ENCODE assay signal across 8 mouse cellular contexts in genomic region chr5:24164789-24165445, GRCm38 (mm10). TPM values are rescaled to one million over a fixed set of nuclear protein-coding genes. Genes with fewer than 3 reads are reported as not detected.
DNase-seq lines count a peak whose midpoint lies in the region; ATAC-seq and TF ChIP-seq lines count a peak whose summit lies in the region.

Gene Nupl2 (plus strand): TSS chr5:24164963.

- peaks cover 11% of the 10 kb centered on the region for H3K36me3 ChIP-seq in ES-Bruce4 (ENCODE audit: control insufficient read depth, insufficient read depth, low read length, poor library complexity, severe bottlenecking)
- H3K36me3 ChIP-seq in forebrain, embryonic 13.5 days (ENCODE audit: poor library complexity, severe bottlenecking) = peaks cover 21% of the 10 kb centered on the region
- peaks cover 10% of the 10 kb centered on the region for H3K36me3 ChIP-seq in liver, postnatal 0 days (replicated peaks; ENCODE audit: insufficient read depth, low read length)
- H3K36me3 ChIP-seq in neural tube, embryonic 14.5 days (ENCODE audit: control insufficient read depth, insufficient read depth, low read length) = peaks cover 7% of the 10 kb centered on the region

- no peaks in the 10 kb centered on the region for H3K27me3 ChIP-seq in ES-Bruce4 (ENCODE audit: control insufficient read depth, insufficient read depth, low read length, poor library complexity, severe bottlenecking)
- no peaks in the 10 kb centered on the region for H3K27me3 ChIP-seq in forebrain, embryonic 13.5 days
- H3K27me3 ChIP-seq in liver, postnatal 0 days (ENCODE audit: insufficient read depth, low read length) = no peaks in the 10 kb centered on the region
- no peaks in the 10 kb centered on the region for H3K27me3 ChIP-seq in neural tube, embryonic 14.5 days (ENCODE audit: control insufficient read depth, insufficient read depth, low read length)

- peaks cover 2% of the 10 kb centered on the region for H3K4me1 ChIP-seq in ES-Bruce4 (ENCODE audit: control insufficient read depth, insufficient read depth, low read length)
- peaks cover 6% of the 10 kb centered on the region for H3K4me1 ChIP-seq in forebrain, embryonic 13.5 days
- H3K4me1 ChIP-seq in liver, postnatal 0 days (ENCODE audit: insufficient read depth) = peaks cover 10% of the 10 kb centered on the region
- H3K4me1 ChIP-seq in neural tube, embryonic 14.5 days (ENCODE audit: control insufficient read depth, insufficient read depth, low read length) = 0 out of 2 replicates have a peak, but pooled peaks cover 6% of the 10 kb centered on the region

- no peak for TF ChIP-seq CTCF in ES-Bruce4 (IDR thresholded peaks at IDR 0.05; ENCODE audit: low read depth, low read length)
- TF ChIP-seq CTCF in liver, postnatal 0 days (IDR thresholded peaks at IDR 0.05; ENCODE audit: low read depth) = no peak

- DNase-seq in heart, postnatal 10 days = peak; percentile 95 to 97
- DNase-seq in large intestine, adult 2 months (ENCODE audit: low read depth, low spot score) = peak; percentile 75
- peak; percentile 96 for DNase-seq in liver, postnatal 0 days
- DNase-seq in testis, postnatal 10 days (ENCODE audit: low spot score) = peak; percentile 97

- no peaks in the 10 kb centered on the region for H3K9me3 ChIP-seq in ES-Bruce4 (replicated peaks; ENCODE audit: control insufficient read depth, insufficient read depth, low read length, poor library complexity, severe bottlenecking)
- no peaks in the 10 kb centered on the region for H3K9me3 ChIP-seq in forebrain, embryonic 13.5 days (replicated peaks)
- H3K9me3 ChIP-seq in liver, postnatal 0 days (ENCODE audit: low read length) = no peaks in the 10 kb centered on the region
- H3K9me3 ChIP-seq in neural tube, embryonic 14.5 days (ENCODE audit: control insufficient read depth, low read length) = no peaks in the 10 kb centered on the region

- under 1% methylated on average over 52 of the region's 52 CpGs for WGBS in forebrain, embryonic 13.5 days
- WGBS in large intestine, adult 2 months = under 1% methylated on average over 52 of the region's 52 CpGs
- WGBS in liver, postnatal 0 days (ENCODE audit: insufficient replicate concordance) = under 1% methylated on average over 43 of the region's 52 CpGs
- WGBS in neural tube, embryonic 14.5 days = under 1% methylated on average over 52 of the region's 52 CpGs

- TF ChIP-seq EP300 in ES-Bruce4 (IDR thresholded peaks at IDR 0.05; ENCODE audit: insufficient read depth, low read depth, low read length) = no peak
- TF ChIP-seq EP300 in liver, postnatal 0 days (IDR thresholded peaks at IDR 0.05; ENCODE audit: low read depth) = no peak

- ATAC-seq in cerebellum, adult (ENCODE audit: insufficient number of reproducible peaks, low FRiP score, low TSS enrichment) = peak; percentile 99
- peak; percentile 98 for ATAC-seq in forebrain, embryonic 13.5 days
- ATAC-seq in liver, postnatal 0 days = peak; percentile 99
- peak; percentile 99 for ATAC-seq in neural tube, embryonic 14.5 days (ENCODE audit: low read depth)

- TF ChIP-seq POLR2A in ES-Bruce4 (IDR thresholded peaks at IDR 0.05; ENCODE audit: insufficient read depth, low read length) = no peak

- intact Hi-C loops in heart, postnatal 10 days (cut with DNase I) = loop anchor here (2.0 to 5.0 kb wide), 2 partner anchors 64 to 97 kb away; partner anchors contain the start of gene Klhl7

- peak within 1 kb of the TSS; percentile 72 for H3K9ac ChIP-seq in ES-Bruce4 (ENCODE audit: low read depth, poor library complexity, severe bottlenecking)
- H3K9ac ChIP-seq in forebrain, embryonic 13.5 days = peak within 1 kb of the TSS; percentile 97
- H3K9ac ChIP-seq in liver, postnatal 0 days (replicated peaks) = peak within 1 kb of the TSS; percentile 97
- H3K9ac ChIP-seq in neural tube, embryonic 14.5 days (replicated peaks; ENCODE audit: low read depth, low read length) = peak within 1 kb of the TSS; percentile 95

- H3K4me3 ChIP-seq in ES-Bruce4 (ENCODE audit: low read depth, low read length) = peak within 1 kb of the TSS; percentile 86
- peak within 1 kb of the TSS; percentile 88 for H3K4me3 ChIP-seq in forebrain, embryonic 13.5 days
- H3K4me3 ChIP-seq in liver, postnatal 0 days (ENCODE audit: low read depth, low read length) = peak within 1 kb of the TSS; percentile 73
- peak within 1 kb of the TSS; percentile 81 for H3K4me3 ChIP-seq in neural tube, embryonic 14.5 days (ENCODE audit: low read depth, low read length)

- H3K27ac ChIP-seq in ES-Bruce4 (ENCODE audit: insufficient read depth, low read length) = no peak within 1 kb of the TSS
- H3K27ac ChIP-seq in forebrain, embryonic 13.5 days = peak within 1 kb of the TSS; percentile 75
- H3K27ac ChIP-seq in liver, postnatal 0 days (ENCODE audit: low read depth) = peak within 1 kb of the TSS; percentile 69
- H3K27ac ChIP-seq in neural tube, embryonic 14.5 days (ENCODE audit: low read depth, low read length) = peak within 1 kb of the TSS; percentile 83

- peak within 1 kb of the TSS; percentile 77 for H3K4me2 ChIP-seq in forebrain, embryonic 13.5 days
- H3K4me2 ChIP-seq in liver, postnatal 0 days (ENCODE audit: low read depth, low read length) = peak within 1 kb of the TSS; percentile 87
- H3K4me2 ChIP-seq in neural tube, embryonic 14.5 days (ENCODE audit: low read depth, low read length) = peak within 1 kb of the TSS; percentile 73

RNA-seq across cellular contexts. Expression of gene Nupl2, which starts in this region (rescaled TPM):
- 18.1 and 19.3 TPM in 2 replicates for polyA plus RNA-seq in ES-Bruce4 (2011; ENCODE audit: insufficient read depth, insufficient read length, low read depth, missing spikeins)
- polyA plus RNA-seq in forebrain, embryonic 13.5 days (2015; fragmentation: Nextera tagmentation; extraction: Ambion mirVana) = 15.2 and 17.0 TPM in 2 replicates
- total RNA-seq in heart, postnatal 10 days (2021) = 10 to 100 TPM in 1 of 2 experiments, 1 to 10 TPM in 1; 9.1 to 10.7 TPM
- polyA plus RNA-seq in large intestine, adult 2 months (2012; rRNA removed) = 3.8 and 4.5 TPM in 2 replicates
- polyA plus RNA-seq in liver, postnatal 0 days (2015; fragmentation: Nextera tagmentation; extraction: Ambion mirVana) = 4.4 and 5.3 TPM in 2 replicates
- polyA plus RNA-seq in neural tube, embryonic 14.5 days (2014; fragmentation: Nextera tagmentation; extraction: Ambion mirVana) = 16.7 and 17.1 TPM in 2 replicates
